Mouse (Mus musculus): ENCODE data around the gene Hcn2. TPM values are rescaled to one million over a fixed set of nuclear protein-coding genes. Genes with fewer than 3 reads are reported as not detected.
"Not testable (repeated sequence)": the region's sequence is repeated elsewhere in the genome, so short reads cannot be mapped to it uniquely, and the experiment has no call there.

Hcn2 gene
- polyA plus RNA-seq, 1 experiment from 2014 or later = 0.02 TPM

DNA sequence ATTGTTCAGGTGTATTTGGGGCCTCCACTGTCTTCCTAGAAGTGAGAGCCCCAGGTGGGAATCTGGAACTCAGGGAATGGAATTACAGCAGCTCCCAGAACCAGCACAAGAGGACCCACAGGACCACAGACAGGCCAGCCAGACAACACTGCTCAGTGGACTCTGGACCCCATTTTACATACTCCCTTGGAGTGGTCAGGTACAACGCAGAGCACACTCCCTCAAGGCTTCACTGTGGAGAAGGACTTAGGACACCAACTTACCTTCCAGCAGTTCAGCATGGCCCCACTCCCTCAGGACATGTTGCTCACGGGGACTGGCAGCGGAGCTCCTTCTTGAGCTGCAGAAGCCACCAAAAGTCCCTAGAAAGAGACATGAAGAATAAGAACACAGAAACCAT, 29.0 kb downstream of the Hcn2 start:
- H3K4me2 ChIP-seq = peak overlapping the region; percentile 85
- ATAC-seq (ENCODE audit: insufficient read depth) = no peak
- no peaks in the 10 kb centered on the region for H3K9me3 ChIP-seq (replicated peaks)
- peak overlapping the region; percentile 68 for H3K4me3 ChIP-seq (replicated peaks)
- H3K9ac ChIP-seq = no peak overlapping the region
- H3K27me3 ChIP-seq = no peaks in the 10 kb centered on the region
- H3K27ac ChIP-seq (replicated peaks) = no peak overlapping the region
- peaks cover 35% of the 10 kb centered on the region for H3K4me1 ChIP-seq (replicated peaks)
- 83% methylated on average over 3 of the region's 3 CpGs for WGBS (ENCODE audit: insufficient replicate concordance)
- peaks cover 39% of the 10 kb centered on the region for H3K36me3 ChIP-seq (replicated peaks)

DNA sequence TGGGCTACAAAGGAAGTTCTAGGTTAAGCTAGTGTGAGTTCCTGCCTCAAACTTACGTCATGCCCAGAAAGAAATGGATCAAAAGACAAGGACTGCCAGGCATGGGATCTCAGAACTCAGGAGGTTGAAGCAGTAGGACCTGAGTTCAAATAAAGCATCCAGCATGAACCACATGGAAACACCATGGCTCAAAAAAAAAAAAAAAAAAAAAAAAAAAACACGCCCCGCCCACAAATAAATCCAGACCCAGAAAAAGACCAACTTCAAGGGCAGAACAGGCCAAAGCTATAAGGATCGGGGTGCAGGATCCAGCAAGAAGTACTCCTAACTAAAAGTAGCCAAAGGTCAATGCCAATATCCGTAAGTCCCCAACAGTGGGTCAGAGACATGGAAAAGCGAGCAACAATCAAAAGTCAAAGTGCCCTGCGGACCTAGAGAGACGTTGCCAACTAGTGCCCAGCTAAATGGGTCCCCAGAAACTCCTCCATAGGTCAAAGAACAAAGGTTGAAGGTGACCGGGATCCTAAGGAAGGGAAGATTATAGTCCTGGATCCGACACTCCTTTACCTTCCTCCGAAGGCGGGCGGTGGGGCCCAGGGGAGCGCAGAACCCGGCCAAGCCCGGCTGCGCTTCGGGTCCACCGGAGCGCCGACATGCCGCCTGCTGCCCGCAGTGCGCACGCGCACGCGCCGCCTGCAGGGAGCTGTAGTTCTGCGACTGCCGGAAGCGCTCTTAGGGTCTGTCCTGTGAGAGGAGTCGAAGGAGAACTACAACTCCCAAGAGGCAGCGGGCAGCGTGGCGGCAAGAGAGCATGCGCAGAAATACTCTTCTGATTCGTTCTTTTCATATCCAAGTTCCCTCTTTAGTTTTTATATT, 29.7 kb downstream of the Hcn2 start, which contains the start of gene Polrmt:
Polrmt (minus strand) TSS at position 684 of the 876 bp plus-strand sequence.
- H3K27me3 ChIP-seq = no peaks in the 10 kb centered on the region
- H3K9ac ChIP-seq = peak within 1 kb of the TSS; percentile 65
- peak; percentile 97 for ATAC-seq (ENCODE audit: insufficient read depth)
- H3K4me3 ChIP-seq (replicated peaks) = peak within 1 kb of the TSS; percentile 68
- H3K9me3 ChIP-seq (replicated peaks) = no peaks in the 10 kb centered on the region
- 3% methylated on average over 38 of the region's 38 CpGs for WGBS (ENCODE audit: insufficient replicate concordance)
- H3K4me1 ChIP-seq (replicated peaks) = peaks cover 35% of the 10 kb centered on the region
- H3K36me3 ChIP-seq (replicated peaks) = peaks cover 31% of the 10 kb centered on the region
- peak within 1 kb of the TSS; percentile 85 for H3K4me2 ChIP-seq
- H3K27ac ChIP-seq (replicated peaks) = peak within 1 kb of the TSS; percentile 85

DNA sequence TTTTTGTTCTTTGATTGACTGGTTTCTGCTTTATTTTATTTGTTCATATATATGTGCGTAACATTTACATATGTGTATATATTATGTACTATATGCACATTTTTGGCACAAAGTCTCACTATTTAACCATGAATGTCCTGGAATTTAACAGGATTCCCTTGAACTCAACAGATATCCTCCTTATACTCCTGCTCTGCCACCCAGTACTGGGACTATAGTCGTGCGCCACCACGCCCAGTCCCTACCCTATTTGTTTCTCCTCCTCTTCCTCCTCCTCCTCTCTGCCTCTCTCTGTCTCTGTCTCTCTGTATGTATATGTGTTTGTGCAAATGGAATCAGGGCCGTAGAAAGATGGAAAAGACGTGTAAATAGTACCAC, 30.3 kb downstream of the Hcn2 start:
- 20% methylated on average over 6 of the region's 6 CpGs for WGBS (ENCODE audit: insufficient replicate concordance)
- H3K27ac ChIP-seq (replicated peaks) = peak overlapping the region; percentile 85

DNA sequence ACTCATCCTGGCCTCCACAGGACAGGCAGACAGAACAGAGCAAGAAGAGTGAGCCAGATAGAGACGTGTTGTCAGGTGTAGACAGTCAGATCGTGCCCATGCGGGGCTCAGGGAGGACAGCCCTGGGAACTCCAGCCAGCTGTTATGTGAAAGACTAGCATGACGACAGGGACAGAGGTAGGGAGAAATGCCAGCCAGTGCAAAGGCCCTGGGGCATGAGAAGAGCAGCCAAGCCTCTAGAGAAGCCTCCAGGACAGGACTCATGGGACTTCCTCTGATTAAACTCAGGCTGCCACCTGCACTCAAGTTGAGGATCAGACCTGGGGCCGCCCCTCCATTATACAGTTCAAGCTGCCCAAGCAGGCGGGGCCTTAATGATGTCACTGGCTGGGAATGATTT, 32.1 kb downstream of the Hcn2 start:
- 74% methylated on average over 6 of the region's 6 CpGs for WGBS (ENCODE audit: insufficient replicate concordance)
- Histone ChIP-seq H3K27ac (replicated peaks) (no peak overlapping the region), H3K27me3 (no peaks in the 10 kb centered on the region), H3K9ac (no peak overlapping the region), H3K9me3 (replicated peaks) (no peaks in the 10 kb centered on the region), H3K4me2 (no peak overlapping the region), H3K4me3 (replicated peaks) (no peak overlapping the region), H3K4me1 (replicated peaks) (peaks cover 35% of the 10 kb centered on the region), H3K36me3 (replicated peaks) (peaks cover 9% of the 10 kb centered on the region; the same call in 1 of the 2 replicates)
- no peak for ATAC-seq (ENCODE audit: insufficient read depth)

More for the DNA sequence above, 30.3 kb downstream of the Hcn2 start:
- peak overlapping the region; percentile 85 for H3K4me2 ChIP-seq
- H3K4me3 ChIP-seq (replicated peaks) = peak overlapping the region; percentile 68
- no peaks in the 10 kb centered on the region for H3K9me3 ChIP-seq (replicated peaks)
- H3K36me3 ChIP-seq (replicated peaks) = peaks cover 26% of the 10 kb centered on the region
- no peaks in the 10 kb centered on the region for H3K27me3 ChIP-seq
- peak; percentile 81 for ATAC-seq (ENCODE audit: insufficient read depth)
- peak overlapping the region; percentile 37; the same call in 1 of the 2 replicates for H3K9ac ChIP-seq
- H3K4me1 ChIP-seq (replicated peaks) = peaks cover 35% of the 10 kb centered on the region

DNA sequence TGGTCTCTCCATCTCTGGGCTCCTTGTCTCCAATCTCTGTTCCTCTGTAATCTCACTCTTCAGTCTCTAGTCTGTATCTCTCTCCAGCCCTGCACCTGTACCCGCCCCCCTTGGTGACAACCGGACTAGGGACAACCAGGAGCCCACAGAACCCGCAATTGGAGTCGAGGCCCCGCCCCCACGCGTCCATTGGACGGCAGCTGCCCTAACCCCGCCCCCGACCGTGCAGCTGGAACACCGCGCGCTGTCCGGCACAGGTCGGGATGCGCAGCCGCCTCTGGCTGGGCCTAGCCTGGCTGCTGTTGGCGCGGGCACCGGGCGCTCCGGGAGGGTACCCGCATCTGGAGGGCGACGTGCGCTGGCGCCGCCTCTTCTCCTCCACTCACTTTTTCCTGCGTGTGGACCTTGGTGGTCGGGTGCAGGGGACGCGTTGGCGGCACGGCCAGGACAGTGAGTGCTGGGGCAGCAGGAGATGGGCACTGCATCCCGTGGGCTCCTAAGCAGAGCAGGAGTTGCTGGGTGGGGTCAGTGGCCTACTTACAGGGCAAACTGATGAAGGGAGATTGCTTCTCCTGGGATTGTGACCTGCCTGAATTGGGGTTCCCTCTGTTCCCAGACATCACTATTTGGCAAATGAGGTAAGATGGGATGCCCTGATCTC, 38.6 kb downstream of the Hcn2 start, which contains the start of gene Fgf22:
Fgf22 (plus strand) TSS at position 221 of the 661 bp plus-strand sequence.
- Histone ChIP-seq H3K9ac (no peak within 1 kb of the TSS; the same call in 1 of the 2 replicates), H3K36me3 (replicated peaks) (peaks cover 37% of the 10 kb centered on the region), H3K27me3 (peaks cover 13% of the 10 kb centered on the region; the same call in 1 of the 2 replicates), H3K9me3 (replicated peaks) (no peaks in the 10 kb centered on the region), H3K4me2 (peak within 1 kb of the TSS; percentile 64), H3K4me3 (replicated peaks) (peak within 1 kb of the TSS; percentile 33), H3K4me1 (replicated peaks) (peaks cover 11% of the 10 kb centered on the region), H3K27ac (replicated peaks) (no peak within 1 kb of the TSS)
- peak; percentile 74 for ATAC-seq (ENCODE audit: insufficient read depth)
- 5% methylated on average over 36 of the region's 36 CpGs for WGBS (ENCODE audit: insufficient replicate concordance)

DNA sequence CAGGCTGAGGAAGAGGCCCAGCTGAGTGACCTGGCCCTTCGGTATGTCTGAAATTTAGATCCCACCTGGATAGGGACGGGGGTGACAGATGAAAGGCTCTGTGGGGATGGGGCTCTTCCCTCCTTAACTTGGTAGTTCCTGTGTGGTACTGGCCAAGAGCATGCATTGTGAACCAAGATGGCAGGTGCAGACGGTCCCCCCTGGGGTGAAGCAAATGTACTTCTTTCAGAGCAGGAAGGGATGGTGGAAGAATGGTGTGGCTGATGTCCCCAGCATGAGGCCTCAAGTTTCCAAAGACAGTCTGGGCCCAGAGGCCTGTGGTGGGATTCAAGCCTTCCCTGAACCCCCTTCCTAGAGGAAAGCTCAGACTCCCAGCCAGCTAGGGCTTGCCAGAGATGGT, 39.4 kb downstream of the Hcn2 start:
- Histone ChIP-seq H3K36me3 (replicated peaks) (peaks cover 45% of the 10 kb centered on the region), H3K4me2 (no peak overlapping the region), H3K9me3 (replicated peaks) (no peaks in the 10 kb centered on the region), H3K9ac (no peak overlapping the region), H3K4me3 (replicated peaks) (no peak overlapping the region), H3K27me3 (peaks cover 13% of the 10 kb centered on the region; the same call in 1 of the 2 replicates), H3K4me1 (replicated peaks) (peaks cover 11% of the 10 kb centered on the region), H3K27ac (replicated peaks) (no peak overlapping the region)
- WGBS (ENCODE audit: insufficient replicate concordance) = 68% methylated on average over 3 of the region's 3 CpGs
- no peak for ATAC-seq (ENCODE audit: insufficient read depth)

DNA sequence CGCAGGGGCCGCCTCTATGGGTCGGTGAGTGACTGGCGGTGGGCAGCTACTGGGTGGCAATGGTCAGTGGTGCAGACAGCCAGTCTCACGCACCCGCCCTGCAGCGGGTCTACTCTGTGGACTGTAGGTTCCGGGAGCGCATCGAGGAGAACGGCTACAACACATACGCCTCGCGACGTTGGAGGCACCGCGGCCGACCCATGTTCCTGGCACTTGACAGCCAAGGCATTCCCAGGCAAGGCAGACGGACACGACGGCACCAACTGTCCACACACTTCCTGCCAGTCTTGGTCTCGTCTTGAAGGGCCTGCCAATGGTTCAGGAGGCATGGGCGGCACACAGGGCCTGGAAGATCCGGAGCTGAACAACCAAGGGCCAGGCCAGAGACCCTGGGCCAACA, 40.2 kb downstream of the Hcn2 start:
- H3K4me2 ChIP-seq = no peak overlapping the region
- peaks cover 11% of the 10 kb centered on the region for H3K4me1 ChIP-seq (replicated peaks)
- ATAC-seq (ENCODE audit: insufficient read depth) = no peak
- H3K9ac ChIP-seq = no peak overlapping the region
- 79% methylated on average over 24 of the region's 24 CpGs for WGBS (ENCODE audit: insufficient replicate concordance)
- H3K27me3 ChIP-seq = peaks cover 13% of the 10 kb centered on the region; the same call in 1 of the 2 replicates
- H3K27ac ChIP-seq (replicated peaks) = no peak overlapping the region
- H3K36me3 ChIP-seq (replicated peaks) = peaks cover 53% of the 10 kb centered on the region
- no peaks in the 10 kb centered on the region for H3K9me3 ChIP-seq (replicated peaks)
- H3K4me3 ChIP-seq (replicated peaks) = no peak overlapping the region

DNA sequence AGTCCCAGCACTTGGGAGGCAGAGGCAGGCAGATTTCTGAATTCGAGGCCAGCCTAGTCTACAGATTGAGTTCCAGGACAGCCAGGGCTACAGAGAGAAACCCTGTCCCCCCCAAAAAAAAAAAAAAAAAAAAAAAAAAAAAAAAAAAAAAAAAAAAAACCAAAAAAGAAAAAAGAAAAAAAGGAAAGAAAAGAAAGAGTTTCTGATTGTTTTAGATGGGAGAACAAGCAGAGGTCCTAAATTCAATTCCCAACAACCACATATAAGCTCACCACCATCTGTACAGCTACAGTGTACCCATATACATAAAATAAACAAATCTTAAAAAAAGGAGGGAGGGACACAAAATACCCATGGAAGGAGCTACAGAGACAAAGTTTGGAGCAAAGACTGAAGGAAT, 43.2 kb downstream of the Hcn2 start:
- H3K9ac ChIP-seq; H3K4me3 ChIP-seq (replicated peaks); H3K9me3 ChIP-seq (replicated peaks); H3K27ac ChIP-seq (replicated peaks); H3K4me2 ChIP-seq; ATAC-seq (ENCODE audit: insufficient read depth): not testable (repeated sequence)
- 64% methylated on average over 1 of the region's 1 CpGs for WGBS (ENCODE audit: insufficient replicate concordance)
- peaks cover 13% of the 10 kb centered on the region; the same call in 1 of the 2 replicates for H3K27me3 ChIP-seq
- peaks cover 24% of the 10 kb centered on the region for H3K4me1 ChIP-seq (replicated peaks)
- H3K36me3 ChIP-seq (replicated peaks) = peaks cover 64% of the 10 kb centered on the region

DNA sequence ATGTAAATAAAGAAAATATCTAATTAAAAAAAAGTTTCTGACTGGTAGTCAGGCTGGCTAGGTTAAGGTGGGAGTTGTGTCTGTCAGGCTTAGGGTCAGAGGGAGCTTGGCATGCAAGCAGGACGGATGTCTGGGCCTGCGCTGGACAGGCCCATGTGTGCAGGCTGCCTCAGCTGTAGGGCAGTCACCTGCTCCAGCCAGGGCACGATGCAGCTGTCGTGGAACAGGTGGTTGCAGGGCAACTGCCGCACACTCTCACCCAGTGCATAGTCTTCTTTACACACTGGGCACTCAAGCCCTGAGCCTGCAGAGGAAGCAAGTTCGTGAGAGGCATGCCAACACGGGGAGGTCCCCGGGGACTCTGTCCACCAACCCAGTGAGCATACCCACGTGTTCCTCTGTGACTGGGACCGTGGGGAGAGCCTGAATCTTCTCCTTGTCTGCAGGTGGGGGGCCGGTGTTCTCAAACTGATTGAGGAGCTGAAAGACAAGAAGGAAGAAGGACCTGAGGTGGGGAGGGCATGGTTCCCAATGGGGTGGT, 44.2 kb downstream of the Hcn2 start:
- Histone ChIP-seq H3K9me3 (replicated peaks) (no peaks in the 10 kb centered on the region), H3K27me3 (peaks cover 3% of the 10 kb centered on the region; the same call in 1 of the 2 replicates), H3K4me1 (replicated peaks) (peaks cover 25% of the 10 kb centered on the region), H3K36me3 (replicated peaks) (peaks cover 64% of the 10 kb centered on the region), H3K27ac (replicated peaks) (no peak overlapping the region), H3K9ac (no peak overlapping the region), H3K4me3 (replicated peaks) (no peak overlapping the region), H3K4me2 (no peak overlapping the region)
- 78% methylated on average over 11 of the region's 11 CpGs for WGBS (ENCODE audit: insufficient replicate concordance)
- no peak for ATAC-seq (ENCODE audit: insufficient read depth)

DNA sequence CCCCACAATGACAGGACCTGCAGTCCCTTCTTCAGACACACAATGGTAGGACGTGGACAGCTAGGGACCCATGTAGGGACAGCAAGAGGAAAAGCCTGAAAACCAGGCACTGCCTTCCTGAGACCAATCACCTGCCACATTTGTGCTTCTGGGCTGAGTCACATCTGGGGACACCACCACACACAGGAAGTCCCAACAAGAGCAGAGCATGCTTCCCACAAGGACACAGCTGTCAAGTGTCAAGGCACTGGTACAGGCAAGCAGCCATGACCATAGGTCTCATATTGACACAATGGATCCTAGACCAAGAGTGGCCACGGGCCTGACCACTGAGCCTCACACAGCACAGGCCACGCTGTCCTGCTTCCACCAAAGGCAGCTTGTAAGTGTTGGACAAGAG, 46.4 kb downstream of the Hcn2 start:
- ATAC-seq (ENCODE audit: insufficient read depth) = no peak
- Histone ChIP-seq H3K4me2 (no peak overlapping the region), H3K36me3 (replicated peaks) (peaks cover 47% of the 10 kb centered on the region), H3K4me1 (replicated peaks) (peaks cover 40% of the 10 kb centered on the region), H3K9ac (no peak overlapping the region), H3K27ac (replicated peaks) (no peak overlapping the region), H3K9me3 (replicated peaks) (no peaks in the 10 kb centered on the region), H3K27me3 (no peaks in the 10 kb centered on the region), H3K4me3 (replicated peaks) (no peak overlapping the region)
- WGBS (ENCODE audit: insufficient replicate concordance) = 70% methylated on average over 3 of the region's 3 CpGs

DNA sequence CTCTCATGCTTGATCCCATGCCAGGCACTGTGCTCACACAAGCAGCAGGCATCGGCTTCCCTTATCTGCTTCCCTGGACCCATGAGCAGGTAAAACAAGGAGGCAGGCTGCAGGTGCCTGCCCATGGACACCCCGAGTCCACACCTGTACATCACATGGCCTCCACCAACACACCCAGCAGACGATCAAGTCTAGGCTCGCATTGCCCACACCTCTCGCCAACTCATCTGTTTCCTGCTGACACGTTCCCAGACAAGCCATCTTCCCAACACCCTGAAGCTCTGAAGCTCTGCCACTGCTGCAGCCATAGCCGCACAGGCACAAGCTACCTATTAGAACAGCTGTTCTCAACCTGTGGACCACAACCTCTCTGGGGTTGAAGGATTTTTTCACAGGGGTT, 47.8 kb downstream of the Hcn2 start:
- H3K4me1 ChIP-seq (replicated peaks) = peaks cover 48% of the 10 kb centered on the region
- H3K27ac ChIP-seq (replicated peaks) = no peak overlapping the region
- H3K9ac ChIP-seq = no peak overlapping the region
- WGBS (ENCODE audit: insufficient replicate concordance) = 65% methylated on average over 7 of the region's 7 CpGs
- no peak for ATAC-seq (ENCODE audit: insufficient read depth)
- H3K4me2 ChIP-seq = no peak overlapping the region
- no peaks in the 10 kb centered on the region for H3K27me3 ChIP-seq
- H3K36me3 ChIP-seq (replicated peaks) = peaks cover 33% of the 10 kb centered on the region
- no peak overlapping the region for H3K4me3 ChIP-seq (replicated peaks)
- H3K9me3 ChIP-seq (replicated peaks) = no peaks in the 10 kb centered on the region
